Mouse (Mus musculus): Measurements from ENCODE around the gene A230050P20Rik. TPM values are rescaled to one million over a fixed set of nuclear protein-coding genes. Genes with fewer than 3 reads are reported as not detected.

Gene A230050P20Rik
- polyA plus RNA-seq, 2 experiments = 4.5 to 25.4 TPM

DNA sequence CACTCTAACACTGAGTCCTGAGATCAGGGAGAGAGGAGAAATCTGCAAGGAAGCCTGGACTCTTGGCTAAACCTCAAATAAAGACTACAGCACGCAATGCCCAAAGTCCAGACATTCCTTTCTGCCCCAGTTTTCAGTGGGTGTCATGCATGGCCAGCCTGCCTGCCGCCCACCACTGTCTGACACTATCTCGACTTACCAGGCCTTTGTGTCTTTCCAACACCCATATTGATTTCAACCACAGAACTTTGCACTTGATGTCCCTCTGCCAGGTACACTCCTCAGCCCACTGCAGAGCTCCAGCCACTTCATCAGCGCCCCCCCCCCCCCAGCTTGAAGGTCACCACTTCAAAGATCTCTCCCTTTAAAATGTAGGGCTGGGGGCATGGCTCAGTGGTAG lies 6.2 kb upstream of the A230050P20Rik start:
- no peak overlapping the region for H3K9ac ChIP-seq (ENCODE audit: low read depth, low read length, severe bottlenecking)
- no peak for DNase-seq (ENCODE audit: low spot score)
- no peak for ATAC-seq (ENCODE audit: low FRiP score, low read depth)
- 0 out of 2 replicates have a peak, but pooled peaks cover 4% of the 10 kb centered on the region for H3K27me3 ChIP-seq (ENCODE audit: control insufficient read depth, insufficient read depth, low read length)
- no peaks in the 10 kb centered on the region for H3K9me3 ChIP-seq (ENCODE audit: control insufficient read depth, low read length)
- H3K4me2 ChIP-seq (replicated peaks; ENCODE audit: low read depth, low read length, severe bottlenecking) = no peak overlapping the region
- H3K36me3 ChIP-seq (ENCODE audit: control insufficient read depth, insufficient read depth, low read length) = no peaks in the 10 kb centered on the region
- 62% methylated on average over 4 of the region's 4 CpGs for WGBS
- H3K4me3 ChIP-seq (replicated peaks; ENCODE audit: low read length) = no peak overlapping the region
- no peaks in the 10 kb centered on the region for H3K4me1 ChIP-seq (ENCODE audit: control insufficient read depth, insufficient read depth, low read length)
- no peak for TF ChIP-seq POLR2A (IDR thresholded peaks at IDR 0.05; ENCODE audit: borderline replicate concordance, extremely low read depth, insufficient read depth, insufficient read length)
- H3K27ac ChIP-seq (replicated peaks; ENCODE audit: low read depth, low read length) = no peak overlapping the region

DNA sequence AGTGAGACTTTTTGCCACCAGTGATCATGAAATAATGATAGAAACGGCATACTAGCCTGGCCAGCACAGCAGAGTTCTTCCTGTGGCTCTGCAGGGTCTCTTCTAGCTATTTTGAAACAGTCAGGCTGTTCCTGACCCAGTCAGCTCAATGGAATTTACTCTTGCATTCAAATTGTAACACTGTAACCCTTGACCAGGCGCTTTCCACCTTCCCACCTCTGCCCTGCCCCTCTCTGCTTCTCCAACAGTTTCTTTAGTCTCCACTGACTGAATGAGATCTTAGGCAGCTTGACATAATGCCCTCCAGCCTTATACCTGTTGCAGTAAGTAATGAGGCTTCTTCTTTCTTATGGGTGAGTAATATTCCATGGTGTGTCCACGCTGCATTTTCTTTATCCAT lies 1.6 kb upstream of the A230050P20Rik start:
- Histone ChIP-seq H3K4me2 (replicated peaks; ENCODE audit: low read depth, low read length, severe bottlenecking) (no peak overlapping the region), H3K4me1 (ENCODE audit: control insufficient read depth, insufficient read depth, low read length) (no peaks in the 10 kb centered on the region), H3K9me3 (ENCODE audit: control insufficient read depth, low read length) (no peaks in the 10 kb centered on the region), H3K9ac (ENCODE audit: low read depth, low read length, severe bottlenecking) (no peak overlapping the region), H3K36me3 (ENCODE audit: control insufficient read depth, insufficient read depth, low read length) (no peaks in the 10 kb centered on the region), H3K4me3 (replicated peaks; ENCODE audit: low read length) (no peak overlapping the region), H3K27me3 (ENCODE audit: control insufficient read depth, insufficient read depth, low read length) (peaks cover 31% of the 10 kb centered on the region), H3K27ac (replicated peaks; ENCODE audit: low read depth, low read length) (no peak overlapping the region)
- ATAC-seq (ENCODE audit: low FRiP score, low read depth) (no peak), DNase-seq (ENCODE audit: low spot score) (no peak)
- TF ChIP-seq POLR2A (IDR thresholded peaks at IDR 0.05; ENCODE audit: borderline replicate concordance, extremely low read depth, insufficient read depth, insufficient read length) = no peak
- 54% methylated on average over 3 of the region's 3 CpGs for WGBS

DNA sequence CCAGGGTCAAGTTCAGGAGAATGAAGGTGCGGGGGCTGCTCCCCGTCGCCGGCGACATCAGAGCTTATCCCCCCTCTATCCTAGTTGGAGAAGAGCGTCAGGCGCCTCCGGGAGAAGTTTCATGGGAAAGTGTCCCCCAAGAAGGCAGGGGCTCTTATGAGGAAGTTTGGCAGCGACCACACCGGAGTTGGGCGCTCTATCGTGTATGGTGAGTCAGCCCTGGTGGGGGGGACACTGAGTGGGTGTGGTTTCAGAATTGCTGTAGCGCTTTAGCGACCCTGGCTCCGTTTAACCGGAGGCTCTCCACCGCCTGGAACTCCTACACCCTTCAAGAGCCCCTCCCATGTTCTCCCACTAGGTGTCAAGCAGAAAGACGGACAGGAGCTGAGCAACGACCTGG lies 804 bp downstream of the A230050P20Rik start:
- TF ChIP-seq POLR2A (IDR thresholded peaks at IDR 0.05; ENCODE audit: borderline replicate concordance, extremely low read depth, insufficient read depth, insufficient read length) = no peak
- Histone ChIP-seq H3K27ac (replicated peaks; ENCODE audit: low read depth, low read length) (no peak overlapping the region), H3K4me3 (replicated peaks; ENCODE audit: low read length) (peak overlapping the region; percentile 41), H3K9ac (ENCODE audit: low read depth, low read length, severe bottlenecking) (peak overlapping the region; percentile 44; the same call in 1 of the 2 replicates), H3K27me3 (ENCODE audit: control insufficient read depth, insufficient read depth, low read length) (peaks cover 31% of the 10 kb centered on the region), H3K36me3 (ENCODE audit: control insufficient read depth, insufficient read depth, low read length) (no peaks in the 10 kb centered on the region), H3K4me2 (replicated peaks; ENCODE audit: low read depth, low read length, severe bottlenecking) (peak overlapping the region; percentile 52), H3K4me1 (ENCODE audit: control insufficient read depth, insufficient read depth, low read length) (no peaks in the 10 kb centered on the region), H3K9me3 (ENCODE audit: control insufficient read depth, low read length) (no peaks in the 10 kb centered on the region)
- WGBS = 5% methylated on average over 19 of the region's 19 CpGs
- DNase-seq (ENCODE audit: low spot score) (no peak), ATAC-seq (ENCODE audit: low FRiP score, low read depth) (no peak)

DNA sequence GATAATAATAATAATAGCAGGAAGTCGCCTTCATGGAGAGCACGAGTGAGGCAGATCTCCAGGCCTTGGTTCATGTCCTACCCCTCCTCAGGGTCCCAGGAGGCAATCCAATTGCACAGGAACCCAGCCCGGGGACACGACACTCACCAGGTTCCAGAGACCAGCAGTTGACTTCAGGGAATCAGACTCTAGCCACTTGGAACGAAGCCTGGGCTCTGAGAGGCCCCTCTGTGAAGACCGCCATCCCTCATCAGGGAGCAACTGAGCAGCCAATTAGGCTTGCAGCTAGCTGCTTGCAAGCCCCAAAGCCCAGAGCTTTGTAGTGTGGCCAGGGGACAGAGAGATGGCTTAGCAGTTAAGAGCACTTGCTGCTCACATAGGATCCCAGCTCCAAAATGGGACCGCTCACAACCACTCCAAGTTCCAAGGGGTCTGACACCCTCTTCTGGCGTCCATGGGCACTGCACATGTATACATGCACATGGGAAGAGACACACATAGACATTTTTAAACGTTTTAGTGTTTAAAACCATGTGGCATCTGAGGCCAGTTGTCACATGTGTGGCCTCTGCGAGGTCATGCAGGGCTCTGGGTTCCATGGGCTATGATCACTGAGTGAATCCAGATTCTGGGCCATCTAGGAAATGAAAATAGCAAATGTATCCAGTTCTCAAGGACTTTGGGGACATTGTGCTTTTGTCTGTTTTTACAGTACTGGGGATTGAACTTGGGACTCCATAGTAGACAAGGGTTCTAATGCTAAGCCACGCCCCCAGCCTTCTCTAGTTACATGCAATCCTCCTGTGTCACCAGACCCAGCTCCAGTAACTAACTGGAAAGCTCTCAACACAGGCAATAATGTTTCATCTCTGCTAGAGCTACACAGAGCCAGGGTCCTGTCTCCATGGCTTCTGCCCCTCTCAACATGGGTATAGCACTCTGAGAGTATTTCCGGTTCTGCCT lies 2.0 kb downstream of the A230050P20Rik start:
- Histone ChIP-seq H3K4me2 (replicated peaks; ENCODE audit: low read depth, low read length, severe bottlenecking) (no peak overlapping the region), H3K27me3 (ENCODE audit: control insufficient read depth, insufficient read depth, low read length) (peaks cover 31% of the 10 kb centered on the region), H3K27ac (replicated peaks; ENCODE audit: low read depth, low read length) (no peak overlapping the region), H3K9ac (ENCODE audit: low read depth, low read length, severe bottlenecking) (no peak overlapping the region), H3K4me3 (replicated peaks; ENCODE audit: low read length) (no peak overlapping the region), H3K4me1 (ENCODE audit: control insufficient read depth, insufficient read depth, low read length) (no peaks in the 10 kb centered on the region), H3K36me3 (ENCODE audit: control insufficient read depth, insufficient read depth, low read length) (no peaks in the 10 kb centered on the region), H3K9me3 (ENCODE audit: control insufficient read depth, low read length) (no peaks in the 10 kb centered on the region)
- no peak for DNase-seq (ENCODE audit: low spot score)
- ATAC-seq (ENCODE audit: low FRiP score, low read depth) = no peak
- TF ChIP-seq POLR2A (IDR thresholded peaks at IDR 0.05; ENCODE audit: borderline replicate concordance, extremely low read depth, insufficient read depth, insufficient read length) = no peak
- WGBS = 80% methylated on average over 12 of the region's 12 CpGs

DNA sequence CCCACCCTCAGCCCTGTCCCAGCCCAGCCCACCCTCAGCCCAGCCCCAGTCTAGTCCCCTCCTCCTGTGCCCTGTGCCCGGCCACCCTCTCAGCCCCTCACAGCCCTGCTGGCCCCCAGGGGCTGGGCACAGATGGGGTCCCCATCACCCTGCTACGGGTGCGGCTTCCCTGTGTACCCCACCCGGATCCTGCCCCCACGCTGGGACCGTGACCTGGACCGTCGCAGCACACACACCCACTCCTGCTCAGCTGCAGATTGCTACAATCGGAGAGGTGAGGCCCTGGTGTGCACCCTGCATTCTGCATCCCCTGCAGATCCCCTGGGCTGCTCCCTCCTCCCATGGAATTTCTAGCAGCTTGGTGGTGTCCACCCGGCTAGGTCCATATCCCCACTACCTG lies 4.5 kb downstream of the A230050P20Rik start:
- Histone ChIP-seq H3K4me2 (replicated peaks; ENCODE audit: low read depth, low read length, severe bottlenecking) (no peak overlapping the region), H3K27ac (replicated peaks; ENCODE audit: low read depth, low read length) (no peak overlapping the region), H3K9ac (ENCODE audit: low read depth, low read length, severe bottlenecking) (no peak overlapping the region), H3K4me3 (replicated peaks; ENCODE audit: low read length) (no peak overlapping the region), H3K9me3 (ENCODE audit: control insufficient read depth, low read length) (no peaks in the 10 kb centered on the region), H3K36me3 (ENCODE audit: control insufficient read depth, insufficient read depth, low read length) (no peaks in the 10 kb centered on the region), H3K27me3 (ENCODE audit: control insufficient read depth, insufficient read depth, low read length) (peaks cover 19% of the 10 kb centered on the region), H3K4me1 (ENCODE audit: control insufficient read depth, insufficient read depth, low read length) (no peaks in the 10 kb centered on the region)
- TF ChIP-seq POLR2A (IDR thresholded peaks at IDR 0.05; ENCODE audit: borderline replicate concordance, extremely low read depth, insufficient read depth, insufficient read length) = no peak
- 86% methylated on average over 10 of the region's 10 CpGs for WGBS
- DNase-seq (ENCODE audit: low spot score) (no peak), ATAC-seq (ENCODE audit: low FRiP score, low read depth) (no peak)

All from limb, embryonic 14.5 days (tissue).